Mouse (Mus musculus): ENCODE results near the gene Shc2. TPM values are rescaled to one million over a fixed set of nuclear protein-coding genes. Genes with fewer than 3 reads are reported as not detected.

Gene Shc2
- polyA plus RNA-seq, 1 experiment from 2014 or later = 1.9 TPM

GRCm38 (mm10) chr10:79683726-79684640 is 46.3 kb upstream of the Shc2 start:
- H3K36me3 ChIP-seq (ENCODE audit: control insufficient read depth, insufficient read depth) = peaks cover 47% of the 10 kb centered on the region
- peak overlapping the region; percentile 82; the same call in 1 of the 2 replicates for H3K9ac ChIP-seq (ENCODE audit: low read depth, low read length)
- no peaks in the 10 kb centered on the region for H3K27me3 ChIP-seq (replicated peaks; ENCODE audit: control insufficient read depth, insufficient read depth, low read length)
- H3K4me3 ChIP-seq (ENCODE audit: low read depth, low read length) = peak overlapping the region; percentile 72; the same call in 1 of the 2 replicates
- ATAC-seq = no peak
- WGBS = 69% methylated on average over 6 of the region's 6 CpGs
- no peaks in the 10 kb centered on the region; the same call in 1 of the 2 replicates for H3K4me1 ChIP-seq (replicated peaks; ENCODE audit: control insufficient read depth, insufficient read depth, low read length)
- peak overlapping the region; percentile 3; the same call in 1 of the 2 replicates for H3K27ac ChIP-seq (ENCODE audit: low read depth, low read length)
- TF ChIP-seq CTCF (IDR thresholded peaks at IDR 0.05; ENCODE audit: low read depth) = no peak
- H3K4me2 ChIP-seq (replicated peaks; ENCODE audit: low read depth) = peak overlapping the region; percentile 86
- H3K9me3 ChIP-seq (ENCODE audit: control insufficient read depth) = no peaks in the 10 kb centered on the region

- peak; percentile 71 for TF ChIP-seq CTCF (IDR thresholded peaks at IDR 0.05; ENCODE audit: low read depth)
- no peaks in the 10 kb centered on the region; the same call in 1 of the 2 replicates for H3K4me1 ChIP-seq (replicated peaks; ENCODE audit: control insufficient read depth, insufficient read depth, low read length)
- ATAC-seq = 0 out of 2 replicates have a peak, but pooled peaks have one; percentile 7
- 2% methylated on average over 10 of the region's 10 CpGs for WGBS
- H3K27me3 ChIP-seq (replicated peaks; ENCODE audit: control insufficient read depth, insufficient read depth, low read length) = no peaks in the 10 kb centered on the region
- peak overlapping the region; percentile 76 for H3K27ac ChIP-seq (ENCODE audit: low read depth, low read length)
- H3K9ac ChIP-seq (ENCODE audit: low read depth, low read length) = peak overlapping the region; percentile 82
- no peaks in the 10 kb centered on the region for H3K9me3 ChIP-seq (ENCODE audit: control insufficient read depth)
- peaks cover 38% of the 10 kb centered on the region for H3K36me3 ChIP-seq (ENCODE audit: control insufficient read depth, insufficient read depth)
- H3K4me2 ChIP-seq (replicated peaks; ENCODE audit: low read depth) = peak overlapping the region; percentile 86
- H3K4me3 ChIP-seq (ENCODE audit: low read depth, low read length) = peak overlapping the region; percentile 72
These were observed 45.3 kb upstream of the Shc2 start for GRCm38 (mm10) chr10:79682916-79683582.

- TF ChIP-seq CTCF (IDR thresholded peaks at IDR 0.05; ENCODE audit: low read depth) = no peak
- Histone ChIP-seq H3K27me3 (replicated peaks; ENCODE audit: control insufficient read depth, insufficient read depth, low read length) (no peaks in the 10 kb centered on the region), H3K36me3 (ENCODE audit: control insufficient read depth, insufficient read depth) (peaks cover 33% of the 10 kb centered on the region), H3K27ac (ENCODE audit: low read depth, low read length) (peak overlapping the region; percentile 76), H3K4me1 (replicated peaks; ENCODE audit: control insufficient read depth, insufficient read depth, low read length) (no peaks in the 10 kb centered on the region; the same call in 1 of the 2 replicates), H3K9me3 (ENCODE audit: control insufficient read depth) (no peaks in the 10 kb centered on the region), H3K4me3 (ENCODE audit: low read depth, low read length) (peak overlapping the region; percentile 72), H3K9ac (ENCODE audit: low read depth, low read length) (peak overlapping the region; percentile 82), H3K4me2 (replicated peaks; ENCODE audit: low read depth) (peak overlapping the region; percentile 86)
- 0% methylated on average over 10 of the region's 10 CpGs for WGBS
- 0 out of 2 replicates have a peak, but pooled peaks have one; percentile 2 for ATAC-seq
These were observed 44.8 kb upstream of the Shc2 start for GRCm38 (mm10) chr10:79682551-79682915.

GRCm38 (mm10) chr10:79681591-79682245 is 44.0 kb upstream of the Shc2 start, which contains the start of gene Cdc34:
Cdc34 (plus strand) TSS chr10:79682195.
- H3K36me3 ChIP-seq (ENCODE audit: control insufficient read depth, insufficient read depth) = peaks cover 25% of the 10 kb centered on the region
- peak within 1 kb of the TSS; percentile 82 for H3K9ac ChIP-seq (ENCODE audit: low read depth, low read length)
- H3K27me3 ChIP-seq (replicated peaks; ENCODE audit: control insufficient read depth, insufficient read depth, low read length) = no peaks in the 10 kb centered on the region
- H3K4me1 ChIP-seq (replicated peaks; ENCODE audit: control insufficient read depth, insufficient read depth, low read length) = no peaks in the 10 kb centered on the region; the same call in 1 of the 2 replicates
- peak within 1 kb of the TSS; percentile 76 for H3K27ac ChIP-seq (ENCODE audit: low read depth, low read length)
- H3K4me3 ChIP-seq (ENCODE audit: low read depth, low read length) = peak within 1 kb of the TSS; percentile 72
- ATAC-seq = peak; percentile 92
- no peaks in the 10 kb centered on the region for H3K9me3 ChIP-seq (ENCODE audit: control insufficient read depth)
- H3K4me2 ChIP-seq (replicated peaks; ENCODE audit: low read depth) = peak within 1 kb of the TSS; percentile 86
- peak; percentile 63 for TF ChIP-seq CTCF (IDR thresholded peaks at IDR 0.05; ENCODE audit: low read depth)
- under 1% methylated on average over 57 of the region's 84 CpGs for WGBS

- Histone ChIP-seq H3K4me2 (replicated peaks; ENCODE audit: low read depth) (peak overlapping the region; percentile 60), H3K36me3 (ENCODE audit: control insufficient read depth, insufficient read depth) (peaks cover 20% of the 10 kb centered on the region), H3K9me3 (ENCODE audit: control insufficient read depth) (no peaks in the 10 kb centered on the region), H3K27me3 (replicated peaks; ENCODE audit: control insufficient read depth, insufficient read depth, low read length) (no peaks in the 10 kb centered on the region), H3K9ac (ENCODE audit: low read depth, low read length) (0 out of 2 replicates have a peak overlapping the region, but pooled peaks have one; percentile 23), H3K4me3 (ENCODE audit: low read depth, low read length) (peak overlapping the region; percentile 72), H3K27ac (ENCODE audit: low read depth, low read length) (peak overlapping the region; percentile 17), H3K4me1 (replicated peaks; ENCODE audit: control insufficient read depth, insufficient read depth, low read length) (no peaks in the 10 kb centered on the region; the same call in 1 of the 2 replicates)
- ATAC-seq = peak; percentile 15; the same call in 1 of the 2 replicates
- WGBS = 20% methylated on average over 11 of the region's 11 CpGs
- no peak for TF ChIP-seq CTCF (IDR thresholded peaks at IDR 0.05; ENCODE audit: low read depth)
These were observed 43.1 kb upstream of the Shc2 start for GRCm38 (mm10) chr10:79680606-79681495.

All from intestine, postnatal 0 days (tissue).